Mouse (Mus musculus) hindbrain, embryonic 11.5 days (tissue): ENCODE measurements around the gene Macrod2. TPM values are rescaled to one million over a fixed set of nuclear protein-coding genes. Genes with fewer than 3 reads are reported as not detected.

Experiments
- ATAC-seq: fragments of 200-750 bp; cut with Nextera tagmentation; 2 replicates; pipeline ENCODE4 v1.8.0; 2017; ENCODE audit warnings: mild to moderate bottlenecking, moderate TSS enrichment, moderate library complexity; ENCODE audit not compliant: low FRiP score
- DNase-seq: peaks from one replicate; pipeline ENCODE4 v3.0.0-alpha.2; 2015; ENCODE audit warnings: low spot score
- H3K27ac ChIP-seq: fragments of 300-500 bp; sonication (generic); 2 replicates; pipeline ENCODE4 v1.5.1; 2014; ENCODE audit warnings: mild to moderate bottlenecking, low read depth, low read length
- H3K27me3 ChIP-seq: fragments of 300-500 bp; sonication (generic); 2 replicates; pipeline ENCODE4 v1.6.1; 2014; ENCODE audit warnings: mild to moderate bottlenecking, low read length, moderate library complexity, mixed read lengths; ENCODE audit not compliant: control insufficient read depth, insufficient read depth
- H3K36me3 ChIP-seq: fragments of 300-500 bp; sonication (generic); 2 replicates; pipeline ENCODE4 v1.6.1; 2014; ENCODE audit warnings: mild to moderate bottlenecking, low read length, moderate library complexity, mixed read lengths; ENCODE audit not compliant: control insufficient read depth, insufficient read depth
- H3K4me1 ChIP-seq: fragments of 300-500 bp; sonication (generic); replicated peaks from 2 replicates; pipeline ENCODE4 v1.6.1; 2014; ENCODE audit warnings: low read length, mixed read lengths; ENCODE audit not compliant: control insufficient read depth, insufficient read depth
- H3K4me2 ChIP-seq: fragments of 300-500 bp; sonication (generic); replicated peaks from 2 replicates; pipeline ENCODE4 v1.6.1; 2014; ENCODE audit warnings: mild to moderate bottlenecking, low read depth, low read length
- H3K4me3 ChIP-seq: fragments of 300-500 bp; sonication (generic); 2 replicates; pipeline ENCODE4 v1.5.1; 2014; ENCODE audit warnings: low read depth, low read length
- H3K9ac ChIP-seq: fragments of 300-500 bp; sonication (generic); 2 replicates; pipeline ENCODE4 v1.6.1; 2014; ENCODE audit warnings: low read depth, low read length
- H3K9me3 ChIP-seq: fragments of 300-500 bp; sonication (generic); 2 replicates; pipeline ENCODE4 v1.6.1; 2016; ENCODE audit warnings: low read length; ENCODE audit not compliant: control insufficient read depth
- WGBS: fragments of 180-500 bp; shearing (Covaris S2); extraction: QIAGEN DNeasy Blood & Tissue Kit; methylation state at CpG from one replicate; pipeline ENCODE4 v1.1.7; 2014; 5-methylcytosine and 5-hydroxymethylcytosine counted together
- polyA plus RNA-seq: library from polyadenylated mRNA; unstranded; fragments of >200 nt; fragmentation: Nextera tagmentation; extraction: Ambion mirVana; gene quantifications from 2 replicates; pipeline ENCODE4 v1.2.1, GENCODE M21; 2014

The Macrod2 gene
- polyA plus RNA-seq, 1 experiment from 2014 or later: 42.5 TPM

GRCm38 (mm10) chr2:141551701-141552100 is 1156.6 kb downstream of the Macrod2 start:
- no peaks in the 10 kb centered on the region for H3K9me3 ChIP-seq
- WGBS: 92% methylated on average over 1 of the region's 1 CpGs
- no peaks in the 10 kb centered on the region for H3K4me1 ChIP-seq
- no peaks in the 10 kb centered on the region for H3K27me3 ChIP-seq
- H3K36me3 ChIP-seq: no peaks in the 10 kb centered on the region
- H3K27ac ChIP-seq: no peak overlapping the region
- H3K4me2 ChIP-seq: no peak overlapping the region
- ATAC-seq: no peak
- H3K4me3 ChIP-seq: no peak overlapping the region
- H3K9ac ChIP-seq: no peak overlapping the region
- DNase-seq: no peak

- no peak overlapping the region for H3K27ac ChIP-seq
- DNase-seq (no peak), ATAC-seq (no peak)
- no peak overlapping the region for H3K9ac ChIP-seq
- no peak overlapping the region for H3K4me2 ChIP-seq
- WGBS: 72% methylated on average over 2 of the region's 2 CpGs
- no peaks in the 10 kb centered on the region for H3K36me3 ChIP-seq
- H3K27me3 ChIP-seq: no peaks in the 10 kb centered on the region
- no peak overlapping the region for H3K4me3 ChIP-seq
- no peaks in the 10 kb centered on the region for H3K9me3 ChIP-seq
- H3K4me1 ChIP-seq: no peaks in the 10 kb centered on the region
Observed at GRCm38 (mm10) chr2:141556747-141557146, 1161.6 kb downstream of the Macrod2 start.

- Histone ChIP-seq H3K36me3 (no peaks in the 10 kb centered on the region), H3K4me2 (no peak overlapping the region), H3K9me3 (no peaks in the 10 kb centered on the region), H3K9ac (no peak overlapping the region), H3K4me3 (no peak overlapping the region), H3K4me1 (no peaks in the 10 kb centered on the region), H3K27ac (no peak overlapping the region), H3K27me3 (no peaks in the 10 kb centered on the region)
- DNase-seq (no peak), ATAC-seq (no peak)
- 79% methylated on average over 1 of the region's 1 CpGs for WGBS
Observed at GRCm38 (mm10) chr2:141558242-141558827, 1163.2 kb downstream of the Macrod2 start.

- Histone ChIP-seq H3K36me3 (no peaks in the 10 kb centered on the region), H3K9ac (no peak overlapping the region), H3K4me1 (no peaks in the 10 kb centered on the region), H3K9me3 (no peaks in the 10 kb centered on the region), H3K4me2 (no peak overlapping the region), H3K27me3 (no peaks in the 10 kb centered on the region), H3K4me3 (no peak overlapping the region), H3K27ac (no peak overlapping the region)
- WGBS: 64% methylated on average over 3 of the region's 3 CpGs
- DNase-seq (no peak), ATAC-seq (no peak)
Observed at GRCm38 (mm10) chr2:141565986-141566385, 1170.9 kb downstream of the Macrod2 start.

GRCm38 (mm10) chr2:141571360-141571759 is 1176.3 kb downstream of the Macrod2 start:
- DNase-seq (no peak), ATAC-seq (no peak)
- Histone ChIP-seq H3K4me1 (no peaks in the 10 kb centered on the region), H3K9me3 (no peaks in the 10 kb centered on the region), H3K27me3 (no peaks in the 10 kb centered on the region), H3K4me2 (no peak overlapping the region), H3K27ac (no peak overlapping the region), H3K36me3 (no peaks in the 10 kb centered on the region), H3K9ac (no peak overlapping the region), H3K4me3 (no peak overlapping the region)
- WGBS: 69% methylated on average over 3 of the region's 3 CpGs

- Histone ChIP-seq H3K9me3 (no peaks in the 10 kb centered on the region), H3K4me2 (no peak overlapping the region), H3K36me3 (no peaks in the 10 kb centered on the region), H3K9ac (no peak overlapping the region), H3K27ac (no peak overlapping the region), H3K4me1 (no peaks in the 10 kb centered on the region), H3K4me3 (no peak overlapping the region), H3K27me3 (no peaks in the 10 kb centered on the region)
- no peak for DNase-seq
- ATAC-seq: no peak
Observed at GRCm38 (mm10) chr2:141578206-141578605, 1183.1 kb downstream of the Macrod2 start.

- no peak overlapping the region for H3K9ac ChIP-seq
- no peaks in the 10 kb centered on the region for H3K36me3 ChIP-seq
- no peak overlapping the region for H3K27ac ChIP-seq
- H3K27me3 ChIP-seq: no peaks in the 10 kb centered on the region
- no peak for DNase-seq
- no peak overlapping the region for H3K4me2 ChIP-seq
- peak; percentile 56; the same call in 1 of the 2 replicates for ATAC-seq
- H3K9me3 ChIP-seq: no peaks in the 10 kb centered on the region
- no peak overlapping the region for H3K4me3 ChIP-seq
- H3K4me1 ChIP-seq: no peaks in the 10 kb centered on the region
- 76% methylated on average over 3 of the region's 3 CpGs for WGBS
Observed at GRCm38 (mm10) chr2:141582431-141582830, 1187.3 kb downstream of the Macrod2 start.

- Histone ChIP-seq H3K4me2 (no peak overlapping the region), H3K4me1 (no peaks in the 10 kb centered on the region), H3K4me3 (no peak overlapping the region), H3K27ac (no peak overlapping the region), H3K9ac (no peak overlapping the region), H3K27me3 (no peaks in the 10 kb centered on the region), H3K36me3 (no peaks in the 10 kb centered on the region), H3K9me3 (no peaks in the 10 kb centered on the region)
- DNase-seq: no peak
- 26% methylated on average over 4 of the region's 4 CpGs for WGBS
- no peak; the same call in 1 of the 2 replicates for ATAC-seq
Observed at GRCm38 (mm10) chr2:141582933-141583332, 1187.8 kb downstream of the Macrod2 start.

GRCm38 (mm10) chr2:141587290-141587689 is 1192.2 kb downstream of the Macrod2 start:
- Histone ChIP-seq H3K27me3 (no peaks in the 10 kb centered on the region), H3K9me3 (no peaks in the 10 kb centered on the region), H3K4me1 (no peaks in the 10 kb centered on the region), H3K36me3 (no peaks in the 10 kb centered on the region), H3K4me2 (no peak overlapping the region), H3K4me3 (no peak overlapping the region), H3K27ac (no peak overlapping the region), H3K9ac (no peak overlapping the region)
- DNase-seq (no peak), ATAC-seq (no peak)
- 77% methylated on average over 2 of the region's 2 CpGs for WGBS
